Mouse (Mus musculus) neural tube, embryonic 12.5 days (tissue): Measurements from ENCODE around the gene Pkd1l3. TPM values are rescaled to one million over a fixed set of nuclear protein-coding genes. Genes with fewer than 3 reads are reported as not detected.
A peak's percentile ranks its signal among the peaks of the same experiment; 100 is the strongest.

Source experiments
- ATAC-seq: fragments of 200-750 bp; cut with Nextera tagmentation; 2 replicates; pipeline ENCODE4 v1.8.0; 2017; ENCODE audit warnings: low read depth, mild to moderate bottlenecking, moderate TSS enrichment, moderate library complexity; ENCODE audit not compliant: low FRiP score
- H3K27ac ChIP-seq: fragments of 300-500 bp; sonication (generic); 2 replicates; pipeline ENCODE4 v1.5.1; 2016
- H3K27me3 ChIP-seq: fragments of 300-500 bp; sonication (generic); replicated peaks from 2 replicates; pipeline ENCODE4 v1.6.1; 2016; ENCODE audit warnings: mild to moderate bottlenecking
- H3K36me3 ChIP-seq: fragments of 300-500 bp; sonication (generic); 2 replicates; pipeline ENCODE4 v1.6.1; 2016; ENCODE audit warnings: mild to moderate bottlenecking
- H3K4me1 ChIP-seq: fragments of 300-500 bp; sonication (generic); 2 replicates; pipeline ENCODE4 v1.6.1; 2016
- H3K4me2 ChIP-seq: fragments of 300-500 bp; sonication (generic); replicated peaks from 2 replicates; pipeline ENCODE4 v1.6.1; 2016; ENCODE audit warnings: mild to moderate bottlenecking
- H3K4me3 ChIP-seq: fragments of 300-500 bp; sonication (generic); 2 replicates; pipeline ENCODE4 v1.5.1; 2016
- H3K9ac ChIP-seq: fragments of 300-500 bp; sonication (generic); 2 replicates; pipeline ENCODE4 v1.6.1; 2016; ENCODE audit warnings: mild to moderate bottlenecking
- H3K9me3 ChIP-seq: fragments of 300-500 bp; sonication (generic); 2 replicates; pipeline ENCODE4 v1.6.1; 2016; ENCODE audit warnings: mild to moderate bottlenecking
- WGBS: fragments of 180-500 bp; shearing (Covaris S2); methylation state at CpG from one replicate; pipeline ENCODE4 v1.1.7; 2016; 5-methylcytosine and 5-hydroxymethylcytosine counted together
- polyA plus RNA-seq: library from polyadenylated mRNA; unstranded; fragments of >200 nt; fragmentation: Nextera tagmentation; extraction: Ambion mirVana; gene quantifications from 2 replicates; pipeline ENCODE4 v1.2.1, GENCODE M21; 2016

Gene Pkd1l3
- polyA plus RNA-seq, 1 experiment from 2014 or later: 0.14 TPM

- Histone ChIP-seq H3K9ac (no peak overlapping the region), H3K27me3 (no peaks in the 10 kb centered on the region), H3K4me3 (no peak overlapping the region), H3K4me1 (no peaks in the 10 kb centered on the region), H3K36me3 (peaks cover 60% of the 10 kb centered on the region), H3K4me2 (no peak overlapping the region), H3K9me3 (no peaks in the 10 kb centered on the region), H3K27ac (no peak overlapping the region)
- 94% methylated on average over 5 of the region's 5 CpGs for WGBS
- no peak for ATAC-seq
Measured at GRCm38 (mm10) chr8:109682120-109682519, 67.8 kb downstream of the Pkd1l3 start.

GRCm38 (mm10) chr8:109687248-109687647 lies 72.9 kb downstream of the Pkd1l3 start:
- no peak for ATAC-seq

GRCm38 (mm10) chr8:109691769-109692168 lies 77.5 kb downstream of the Pkd1l3 start:
- Histone ChIP-seq H3K4me1 (peaks cover 20% of the 10 kb centered on the region), H3K36me3 (no peaks in the 10 kb centered on the region), H3K4me3 (peak overlapping the region; percentile 100), H3K9ac (peak overlapping the region; percentile 99), H3K9me3 (no peaks in the 10 kb centered on the region), H3K27ac (no peak overlapping the region), H3K27me3 (no peaks in the 10 kb centered on the region), H3K4me2 (peak overlapping the region; percentile 84)
- ATAC-seq: no peak
- 67% methylated on average over 5 of the region's 5 CpGs for WGBS

More at GRCm38 (mm10) chr8:109687248-109687647, 72.9 kb downstream of the Pkd1l3 start:
- no peaks in the 10 kb centered on the region for H3K27me3 ChIP-seq
- peaks cover 16% of the 10 kb centered on the region for H3K4me1 ChIP-seq
- H3K9me3 ChIP-seq: no peaks in the 10 kb centered on the region
- H3K9ac ChIP-seq: no peak overlapping the region
- no peak overlapping the region for H3K4me2 ChIP-seq
- H3K4me3 ChIP-seq: no peak overlapping the region
- H3K27ac ChIP-seq: no peak overlapping the region
- peaks cover 12% of the 10 kb centered on the region for H3K36me3 ChIP-seq
- 94% methylated on average over 5 of the region's 5 CpGs for WGBS

DNA sequence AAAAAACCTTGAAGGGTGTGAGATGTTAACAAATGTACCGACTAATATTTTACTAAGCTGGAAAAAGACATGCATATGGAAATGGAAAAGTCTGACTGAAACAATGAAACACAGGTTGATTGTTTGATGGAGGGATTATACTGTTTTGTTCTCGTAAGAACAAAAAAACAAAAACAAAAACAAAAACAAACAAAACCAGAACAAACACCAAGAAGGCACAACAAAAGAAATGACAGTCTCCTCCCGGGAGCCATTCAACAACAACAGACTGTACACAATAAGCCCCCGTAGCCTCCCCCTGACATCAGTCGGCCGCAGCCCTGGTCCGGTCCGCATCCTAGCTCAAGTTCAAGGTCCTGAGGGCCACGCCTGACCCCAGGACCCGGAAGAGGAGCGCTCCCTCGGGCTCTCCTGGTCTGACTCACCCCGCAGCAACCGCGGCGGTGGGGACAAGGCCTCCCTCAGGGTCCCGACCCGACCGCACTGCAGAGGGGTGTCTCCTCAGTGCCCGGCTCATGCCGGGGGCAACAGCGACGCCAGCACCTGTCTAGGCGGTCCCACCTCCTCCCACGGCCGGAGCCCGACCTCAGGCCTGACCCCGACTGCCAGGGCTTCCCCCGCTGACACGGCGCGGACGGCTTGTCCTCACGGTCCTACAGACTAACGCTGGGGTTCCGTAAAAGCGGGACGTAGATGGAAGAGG lies 78.3 kb downstream of the Pkd1l3 start:
- H3K4me1 ChIP-seq: peaks cover 20% of the 10 kb centered on the region
- H3K36me3 ChIP-seq: no peaks in the 10 kb centered on the region
- WGBS: 1% methylated on average over 38 of the region's 38 CpGs

GRCm38 (mm10) chr8:109693146-109693900 lies 79.0 kb downstream of the Pkd1l3 start, which contains the start of gene Ist1:
TSS of gene Ist1 (minus strand) at chr8:109693260.
- peak within 1 kb of the TSS; percentile 99 for H3K9ac ChIP-seq
- H3K36me3 ChIP-seq: no peaks in the 10 kb centered on the region
- peak; percentile 98 for ATAC-seq
- peak within 1 kb of the TSS; percentile 84 for H3K4me2 ChIP-seq
- peaks cover 20% of the 10 kb centered on the region for H3K4me1 ChIP-seq
- H3K4me3 ChIP-seq: peak within 1 kb of the TSS; percentile 100
- H3K9me3 ChIP-seq: no peaks in the 10 kb centered on the region
- under 1% methylated on average over 57 of the region's 57 CpGs for WGBS
- H3K27ac ChIP-seq: no peak within 1 kb of the TSS
- H3K27me3 ChIP-seq: no peaks in the 10 kb centered on the region

More for the DNA sequence above, 78.3 kb downstream of the Pkd1l3 start:
- H3K4me2 ChIP-seq: peak overlapping the region; percentile 84
- H3K9me3 ChIP-seq: no peaks in the 10 kb centered on the region
- no peak overlapping the region for H3K27ac ChIP-seq
- H3K9ac ChIP-seq: peak overlapping the region; percentile 99
- peak; percentile 70 for ATAC-seq
- no peaks in the 10 kb centered on the region for H3K27me3 ChIP-seq
- peak overlapping the region; percentile 100 for H3K4me3 ChIP-seq

DNA sequence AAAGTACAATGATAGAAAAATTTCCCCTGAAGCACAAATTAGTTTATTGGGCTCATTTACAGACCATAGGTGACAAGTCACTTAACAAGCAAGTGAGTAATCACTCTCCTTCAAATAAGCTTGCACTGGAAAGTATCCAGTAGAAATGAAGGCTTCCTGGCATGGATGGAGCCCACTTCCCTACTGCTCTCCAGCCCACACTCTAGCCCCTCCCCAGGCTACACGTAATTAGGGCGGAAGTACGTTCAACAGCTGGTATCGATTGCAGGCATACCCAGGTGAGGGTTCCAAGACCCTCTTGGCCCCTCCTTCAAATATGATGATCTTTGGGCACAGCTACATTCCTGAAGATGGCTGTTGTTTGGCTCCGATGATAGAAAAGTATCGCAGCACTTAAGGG lies 79.8 kb downstream of the Pkd1l3 start:
- 49% methylated on average over 6 of the region's 6 CpGs for WGBS
- Histone ChIP-seq H3K9ac (no peak overlapping the region), H3K9me3 (no peaks in the 10 kb centered on the region), H3K36me3 (no peaks in the 10 kb centered on the region), H3K27ac (no peak overlapping the region), H3K4me3 (no peak overlapping the region), H3K4me1 (peaks cover 20% of the 10 kb centered on the region), H3K27me3 (no peaks in the 10 kb centered on the region), H3K4me2 (peak overlapping the region; percentile 84; the same call in 1 of the 2 replicates)
- ATAC-seq: no peak

DNA sequence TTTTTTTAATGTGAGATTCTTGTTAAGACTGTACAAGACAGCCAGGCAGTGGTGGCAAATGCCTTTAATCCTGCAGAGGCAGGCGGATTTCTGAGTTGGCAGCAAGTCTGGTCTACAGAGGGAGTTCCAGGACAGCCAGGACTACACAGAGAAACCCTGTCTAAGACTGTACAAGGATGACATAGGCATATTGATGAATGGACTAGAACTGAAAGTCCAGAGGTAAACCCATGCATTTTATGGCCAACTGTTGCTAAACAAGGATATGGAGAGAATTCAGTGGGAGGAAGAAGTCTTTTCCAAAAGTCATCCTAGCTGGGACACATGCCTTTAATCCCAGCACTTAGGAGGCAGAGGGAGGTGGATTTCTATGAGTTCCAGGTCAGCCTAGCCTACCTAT lies 83.4 kb downstream of the Pkd1l3 start:
- ATAC-seq: no peak
- Histone ChIP-seq H3K27ac (no peak overlapping the region), H3K9me3 (no peaks in the 10 kb centered on the region), H3K36me3 (no peaks in the 10 kb centered on the region), H3K4me2 (no peak overlapping the region), H3K4me1 (peaks cover 4% of the 10 kb centered on the region; the same call in 1 of the 2 replicates), H3K9ac (no peak overlapping the region), H3K27me3 (no peaks in the 10 kb centered on the region; the same call in 1 of the 2 replicates), H3K4me3 (no peak overlapping the region)
- 64% methylated on average over 1 of the region's 1 CpGs for WGBS

DNA sequence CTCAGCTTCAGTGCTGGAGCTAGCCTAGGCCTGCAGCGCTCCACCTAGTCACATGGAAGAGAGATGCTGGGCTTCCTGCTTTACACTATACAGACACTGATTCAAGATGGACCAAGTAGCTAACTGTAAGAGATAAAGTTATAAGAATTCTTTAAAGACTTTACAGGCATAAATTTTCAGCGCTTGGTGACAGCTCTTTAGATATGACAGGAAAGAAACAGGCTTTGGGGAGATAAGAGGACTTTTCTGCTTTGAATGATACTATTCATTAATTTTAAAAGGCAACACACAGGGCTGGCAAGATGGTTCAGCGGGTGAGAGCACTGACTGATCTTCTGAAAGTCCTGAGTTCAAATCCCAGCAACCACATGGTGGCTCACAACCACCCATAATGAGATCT lies 84.2 kb downstream of the Pkd1l3 start:
- no peak for ATAC-seq
- WGBS: 81% methylated on average over 3 of the region's 3 CpGs
- no peak overlapping the region for H3K4me2 ChIP-seq
- H3K27me3 ChIP-seq: no peaks in the 10 kb centered on the region; the same call in none of the 2 replicates
- no peak overlapping the region for H3K9ac ChIP-seq
- no peak overlapping the region for H3K27ac ChIP-seq
- peaks cover 4% of the 10 kb centered on the region; the same call in 1 of the 2 replicates for H3K4me1 ChIP-seq
- H3K9me3 ChIP-seq: no peaks in the 10 kb centered on the region
- H3K4me3 ChIP-seq: no peak overlapping the region
- no peaks in the 10 kb centered on the region for H3K36me3 ChIP-seq

- no peak overlapping the region for H3K27ac ChIP-seq
- H3K4me1 ChIP-seq: peaks cover 22% of the 10 kb centered on the region
- WGBS: 13% methylated on average over 24 of the region's 24 CpGs
- peak overlapping the region; percentile 98 for H3K4me3 ChIP-seq
- H3K9me3 ChIP-seq: no peaks in the 10 kb centered on the region
- peak; percentile 39; the same call in 1 of the 2 replicates for ATAC-seq
- peak overlapping the region; percentile 85 for H3K4me2 ChIP-seq
- peaks cover 16% of the 10 kb centered on the region for H3K36me3 ChIP-seq
- H3K27me3 ChIP-seq: peaks cover 6% of the 10 kb centered on the region
- peak overlapping the region; percentile 99 for H3K9ac ChIP-seq
Measured at GRCm38 (mm10) chr8:109704565-109705319, 90.4 kb downstream of the Pkd1l3 start.

- peak; percentile 86 for ATAC-seq
- under 1% methylated on average over 77 of the region's 100 CpGs for WGBS
- H3K4me2 ChIP-seq: peak within 1 kb of the TSS; percentile 85
Measured at GRCm38 (mm10) chr8:109705320-109706075, 91.2 kb downstream of the Pkd1l3 start, which contains the start of gene Zfp821. TSS of gene Zfp821 (plus strand) at chr8:109705546.

More at GRCm38 (mm10) chr8:109705320-109706075, 91.2 kb downstream of the Pkd1l3 start, which contains the start of gene Zfp821:
- Histone ChIP-seq H3K27me3 (peaks cover 6% of the 10 kb centered on the region), H3K36me3 (peaks cover 24% of the 10 kb centered on the region), H3K9me3 (no peaks in the 10 kb centered on the region), H3K4me1 (peaks cover 22% of the 10 kb centered on the region), H3K9ac (peak within 1 kb of the TSS; percentile 99), H3K4me3 (peak within 1 kb of the TSS; percentile 98), H3K27ac (peak within 1 kb of the TSS; percentile 92)
